Comparison of ENCODE assay signal across 8 mouse cellular contexts in the genomic region with DNA sequence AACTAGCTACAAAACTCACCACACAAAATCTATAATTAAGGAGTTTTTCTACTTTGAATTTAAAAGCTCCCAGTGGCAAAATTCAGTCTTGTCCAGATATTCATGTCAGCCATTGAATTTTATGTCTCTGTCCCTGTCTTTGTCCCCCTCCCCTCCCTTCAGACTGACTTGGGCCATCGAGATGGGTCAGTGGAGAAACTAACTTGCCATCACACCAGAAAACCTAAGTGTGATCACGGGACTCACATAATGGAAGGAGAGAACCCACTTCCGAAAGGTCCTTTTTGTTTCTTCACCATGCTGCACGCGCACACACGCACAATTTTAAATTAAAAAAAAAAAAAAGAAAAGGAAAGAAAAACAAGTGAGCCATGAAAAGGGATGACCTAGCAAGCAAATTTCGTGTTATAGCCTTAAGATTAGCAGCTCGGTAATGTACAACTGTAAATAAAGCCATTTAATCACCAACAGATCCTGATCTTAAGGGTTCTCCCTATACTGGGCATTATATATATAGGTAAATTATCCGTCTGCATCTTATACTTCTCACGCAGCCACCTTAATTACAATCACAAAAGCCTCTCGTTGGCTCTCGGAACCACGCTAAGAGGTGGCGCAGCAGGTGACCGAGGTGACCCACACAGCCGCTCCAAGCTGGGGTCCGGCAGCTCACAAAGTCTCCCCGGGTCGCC. TPM values are rescaled to one million over a fixed set of nuclear protein-coding genes. Genes with fewer than 3 reads are reported as not detected.
DNase-seq lines count a peak whose midpoint lies in the region; ATAC-seq lines count a peak whose summit lies in the region.

No protein-coding gene starts in this region.

- DNase-seq in heart, embryonic 10.5 days (ENCODE audit: low spot score), result no peak
- DNase-seq in heart, postnatal 10 days, result no peak
- peak; percentile 46 for DNase-seq in CD4-positive helper T cell, adult 2 months (ENCODE audit: low read depth, low spot score)
- DNase-seq in embryonic facial prominence, embryonic 11.5 days (ENCODE audit: low spot score), result peak; percentile 11
- no peak for DNase-seq in ovary, postnatal 14 days (ENCODE audit: low spot score)
- DNase-seq in layer of hippocampus, postnatal 14 days (ENCODE audit: low spot score in 2 of 2), result no peak

- H3K36me3 ChIP-seq in heart, embryonic 10.5 days, result peaks cover 6% of the 10 kb centered on the region; the same call in 1 of the 2 replicates
- H3K36me3 ChIP-seq in embryonic facial prominence, embryonic 11.5 days (replicated peaks; ENCODE audit: control insufficient read depth, insufficient read depth, low read depth, low read length), result no peaks in the 10 kb centered on the region
- no peaks in the 10 kb centered on the region for H3K36me3 ChIP-seq in intestine, embryonic 16.5 days (ENCODE audit: control insufficient read depth, insufficient read depth, low read length)
- no peaks in the 10 kb centered on the region for H3K36me3 ChIP-seq in neural tube, embryonic 14.5 days (ENCODE audit: control insufficient read depth, insufficient read depth, low read length)

- peak overlapping the region; percentile 95 for H3K27ac ChIP-seq in heart, embryonic 10.5 days
- 0 out of 2 replicates have a peak overlapping the region, but pooled peaks have one; percentile 3 for H3K27ac ChIP-seq in embryonic facial prominence, embryonic 11.5 days (replicated peaks; ENCODE audit: low read depth, low read length)
- H3K27ac ChIP-seq in intestine, embryonic 16.5 days (ENCODE audit: low read length), result peak overlapping the region; percentile 84
- H3K27ac ChIP-seq in neural tube, embryonic 14.5 days (ENCODE audit: low read depth, low read length), result peak overlapping the region; percentile 91

- 2% methylated on average over 19 of the region's 19 CpGs for WGBS in heart, embryonic 10.5 days
- 2% methylated on average over 19 of the region's 19 CpGs for WGBS in embryonic facial prominence, embryonic 11.5 days
- 2% methylated on average over 19 of the region's 19 CpGs for WGBS in intestine, embryonic 16.5 days
- WGBS in neural tube, embryonic 14.5 days, result 1% methylated on average over 19 of the region's 19 CpGs

- intact Hi-C loops in heart, postnatal 10 days (cut with DNase I), result loop anchor here (1.0 to 2.0 kb wide), 2 partner anchors 46 to 70 kb away; a partner anchor contains a TSS

- H3K4me2 ChIP-seq in embryonic facial prominence, embryonic 11.5 days (ENCODE audit: low read depth, low read length), result peak overlapping the region; percentile 44
- peak overlapping the region; percentile 52 for H3K4me2 ChIP-seq in intestine, embryonic 16.5 days (ENCODE audit: low read depth, low read length)
- H3K4me2 ChIP-seq in neural tube, embryonic 14.5 days (ENCODE audit: low read depth, low read length), result peak overlapping the region; percentile 50

- no peaks in the 10 kb centered on the region for H3K9me3 ChIP-seq in heart, embryonic 10.5 days
- H3K9me3 ChIP-seq in embryonic facial prominence, embryonic 11.5 days (replicated peaks; ENCODE audit: control insufficient read depth, low read length), result no peaks in the 10 kb centered on the region
- H3K9me3 ChIP-seq in intestine, embryonic 16.5 days (ENCODE audit: control insufficient read depth, low read length), result no peaks in the 10 kb centered on the region
- H3K9me3 ChIP-seq in neural tube, embryonic 14.5 days (ENCODE audit: control insufficient read depth, low read length), result no peaks in the 10 kb centered on the region

- H3K9ac ChIP-seq in embryonic facial prominence, embryonic 11.5 days (replicated peaks; ENCODE audit: low read length), result peak overlapping the region; percentile 81
- H3K9ac ChIP-seq in intestine, embryonic 16.5 days (ENCODE audit: low read depth, low read length), result peak overlapping the region; percentile 86
- peak overlapping the region; percentile 80 for H3K9ac ChIP-seq in neural tube, embryonic 14.5 days (replicated peaks; ENCODE audit: low read depth, low read length)

- H3K4me3 ChIP-seq in heart, embryonic 10.5 days, result peak overlapping the region; percentile 79
- H3K4me3 ChIP-seq in embryonic facial prominence, embryonic 11.5 days (ENCODE audit: low read depth, low read length), result peak overlapping the region; percentile 66
- H3K4me3 ChIP-seq in intestine, embryonic 16.5 days (ENCODE audit: low read length), result peak overlapping the region; percentile 75
- H3K4me3 ChIP-seq in neural tube, embryonic 14.5 days (ENCODE audit: low read depth, low read length), result peak overlapping the region; percentile 70

- no peaks in the 10 kb centered on the region for H3K27me3 ChIP-seq in heart, embryonic 10.5 days (ENCODE audit: insufficient read depth, poor library complexity, severe bottlenecking)
- H3K27me3 ChIP-seq in embryonic facial prominence, embryonic 11.5 days (ENCODE audit: control insufficient read depth, insufficient read depth, low read length), result no peaks in the 10 kb centered on the region
- no peaks in the 10 kb centered on the region for H3K27me3 ChIP-seq in intestine, embryonic 16.5 days (replicated peaks; ENCODE audit: control insufficient read depth, insufficient read depth, low read length)
- H3K27me3 ChIP-seq in neural tube, embryonic 14.5 days (ENCODE audit: control insufficient read depth, insufficient read depth, low read length), result no peaks in the 10 kb centered on the region

- ATAC-seq in embryonic facial prominence, embryonic 11.5 days (replicated peaks; ENCODE audit: insufficient number of reproducible peaks, low FRiP score, low TSS enrichment, low read depth), result peak; percentile 47
- ATAC-seq in intestine, embryonic 16.5 days, result peak; percentile 74
- ATAC-seq in neural tube, embryonic 14.5 days (ENCODE audit: low read depth), result peak; percentile 57

- peaks cover 11% of the 10 kb centered on the region for H3K4me1 ChIP-seq in heart, embryonic 10.5 days
- H3K4me1 ChIP-seq in embryonic facial prominence, embryonic 11.5 days (ENCODE audit: control insufficient read depth, insufficient read depth, low read length), result no peaks in the 10 kb centered on the region
- H3K4me1 ChIP-seq in intestine, embryonic 16.5 days (ENCODE audit: control insufficient read depth, insufficient read depth, low read length), result no peaks in the 10 kb centered on the region
- peaks cover 4% of the 10 kb centered on the region; the same call in 1 of the 2 replicates for H3K4me1 ChIP-seq in neural tube, embryonic 14.5 days (ENCODE audit: control insufficient read depth, insufficient read depth, low read length)

RNA-seq across cellular contexts. Expression of a gene that starts 0.5 kb away (rescaled TPM):
- 14.8 and 21.3 TPM in 2 replicates for polyA plus RNA-seq in heart, embryonic 10.5 days (2016; fragmentation: Nextera tagmentation; extraction: Ambion mirVana)
- total RNA-seq in heart, postnatal 10 days (2021), result 10 to 100 TPM; 10.1 to 14.4 TPM
- 17.5 and 18.5 TPM in 2 replicates for polyA plus RNA-seq in embryonic facial prominence, embryonic 11.5 days (2014; fragmentation: Nextera tagmentation; extraction: Ambion mirVana)
- 13.6 and 15.0 TPM in 2 replicates for polyA plus RNA-seq in intestine, embryonic 16.5 days (2015; fragmentation: Nextera tagmentation; extraction: Ambion mirVana)
- 18.8 and 22.1 TPM in 2 replicates for polyA plus RNA-seq in neural tube, embryonic 14.5 days (2014; fragmentation: Nextera tagmentation; extraction: Ambion mirVana)
- 10 to 100 TPM; 20.3 to 25.9 TPM for total RNA-seq in layer of hippocampus, postnatal 14 days (2021)

RNA-seq across cellular contexts. Expression of a gene that starts 46.2 kb away (rescaled TPM):
- 309 and 341 TPM in 2 replicates for polyA plus RNA-seq in heart, embryonic 10.5 days (2016; fragmentation: Nextera tagmentation; extraction: Ambion mirVana)
- 100 to 1,000 TPM; 166 to 168 TPM for total RNA-seq in heart, postnatal 10 days (2021)
- polyA plus RNA-seq in embryonic facial prominence, embryonic 11.5 days (2014; fragmentation: Nextera tagmentation; extraction: Ambion mirVana), result 455 and 466 TPM in 2 replicates
- 150 and 169 TPM in 2 replicates for polyA plus RNA-seq in intestine, embryonic 16.5 days (2015; fragmentation: Nextera tagmentation; extraction: Ambion mirVana)
- 165 and 174 TPM in 2 replicates for polyA plus RNA-seq in neural tube, embryonic 14.5 days (2014; fragmentation: Nextera tagmentation; extraction: Ambion mirVana)
- 10 to 100 TPM; 87.7 to 95.4 TPM for total RNA-seq in layer of hippocampus, postnatal 14 days (2021)

RNA-seq across cellular contexts. Expression of a gene that starts 46.5 kb away (rescaled TPM):
- 47.4 and 54.9 TPM in 2 replicates for polyA plus RNA-seq in heart, embryonic 10.5 days (2016; fragmentation: Nextera tagmentation; extraction: Ambion mirVana)
- 10 to 100 TPM; 14.6 to 15.9 TPM for total RNA-seq in heart, postnatal 10 days (2021)
- polyA plus RNA-seq in embryonic facial prominence, embryonic 11.5 days (2014; fragmentation: Nextera tagmentation; extraction: Ambion mirVana), result 41.9 and 49.6 TPM in 2 replicates
- polyA plus RNA-seq in intestine, embryonic 16.5 days (2015; fragmentation: Nextera tagmentation; extraction: Ambion mirVana), result 21.0 and 22.1 TPM in 2 replicates
- 12.8 and 13.4 TPM in 2 replicates for polyA plus RNA-seq in neural tube, embryonic 14.5 days (2014; fragmentation: Nextera tagmentation; extraction: Ambion mirVana)
- total RNA-seq in layer of hippocampus, postnatal 14 days (2021), result 10 to 100 TPM; 13.8 to 14.5 TPM

Comparison
In these comparisons a context has a peak if more than half of its experiments do, and no peak if none do; other contexts are left out.
1. DNase-seq: peak in CD4-positive helper T cell, adult 2 months (single experiment) and embryonic facial prominence, embryonic 11.5 days (single experiment); none in heart, embryonic 10.5 days (single experiment), heart, postnatal 10 days (0 of 2), ovary, postnatal 14 days (single experiment) and layer of hippocampus, postnatal 14 days (0 of 2).
2. H3K27ac ChIP-seq: peak in every context shown above with its lines; median percentile 95 in heart, embryonic 10.5 days; 91 in neural tube, embryonic 14.5 days; 84 in intestine, embryonic 16.5 days; 3 in embryonic facial prominence, embryonic 11.5 days.
3. Peak in every context shown above with its lines, with median percentiles within 50 percentile points of each other: H3K4me3 ChIP-seq, ATAC-seq, H3K4me2 ChIP-seq and H3K9ac ChIP-seq.